Mouse (Mus musculus) MEL (cell line): ENCODE measurements around the gene Zwilch.

Experiments
- CTCF ChIP-seq, 3 experiments: IDR thresholded peaks in 2 of 3; conservative IDR thresholded peaks in 1 of 3; 2 replicates each; pipeline ENCODE4 v1.5.1; 2011 to 2012; ENCODE audit warnings: low read length in 3 of 3, low read depth in 2 of 3, mild to moderate bottlenecking in 2 of 3, improper control_type of control experiment in 1 of 3, inconsistent platforms in 1 of 3, mixed read lengths in 1 of 3, moderate library complexity in 1 of 3; ENCODE audit not compliant: control insufficient read depth in 1 of 3, insufficient read depth in 1 of 3, poor library complexity in 1 of 3, severe bottlenecking in 1 of 3
- EP300 ChIP-seq, 2 experiments: IDR thresholded peaks; 2 replicates each; pipeline ENCODE4 v1.6.1; 2011; ENCODE audit warnings: improper control_type of control experiment in 2 of 2, low read length in 2 of 2, low read depth in 1 of 2, mild to moderate bottlenecking in 1 of 2
- MAFK ChIP-seq: IDR thresholded peaks from 2 replicates; pipeline ENCODE4 v1.6.1; 2011; ENCODE audit warnings: low read depth, mild to moderate bottlenecking, low read length, improper control_type of control experiment, borderline replicate concordance
- MXI1 ChIP-seq: IDR thresholded peaks from 2 replicates; pipeline ENCODE4 v1.6.1; 2011; ENCODE audit warnings: mild to moderate bottlenecking, low read depth, low read length, improper control_type of control experiment
- POLR2A ChIP-seq, 2 experiments: IDR thresholded peaks; 2 replicates each; pipeline ENCODE4 v1.6.1; 2011 to 2012; ENCODE audit warnings: low read length in 2 of 2, mild to moderate bottlenecking in 2 of 2, control low read depth in 1 of 2, improper control_type of control experiment in 1 of 2, low read depth in 1 of 2, moderate library complexity in 1 of 2; ENCODE audit not compliant: control insufficient read depth in 1 of 2, insufficient read depth in 1 of 2, poor library complexity in 1 of 2
- RCOR1 ChIP-seq: IDR thresholded peaks from 2 replicates; pipeline ENCODE4 v1.6.1; 2012; ENCODE audit warnings: low read depth, mild to moderate bottlenecking, inconsistent platforms, low read length, improper control_type of control experiment
- UBTF ChIP-seq: IDR thresholded peaks from 2 replicates; pipeline ENCODE4 v1.6.1; 2012; ENCODE audit warnings: low read depth, mild to moderate bottlenecking, inconsistent platforms, low read length, improper control_type of control experiment, moderate library complexity, borderline replicate concordance; ENCODE audit not compliant: insufficient read depth
- USF1 ChIP-seq: IDR thresholded peaks from 2 replicates; pipeline ENCODE4 v1.6.1; 2014; ENCODE audit warnings: low read depth, mild to moderate bottlenecking, inconsistent platforms, low read length, improper control_type of control experiment, moderate library complexity

DNA sequence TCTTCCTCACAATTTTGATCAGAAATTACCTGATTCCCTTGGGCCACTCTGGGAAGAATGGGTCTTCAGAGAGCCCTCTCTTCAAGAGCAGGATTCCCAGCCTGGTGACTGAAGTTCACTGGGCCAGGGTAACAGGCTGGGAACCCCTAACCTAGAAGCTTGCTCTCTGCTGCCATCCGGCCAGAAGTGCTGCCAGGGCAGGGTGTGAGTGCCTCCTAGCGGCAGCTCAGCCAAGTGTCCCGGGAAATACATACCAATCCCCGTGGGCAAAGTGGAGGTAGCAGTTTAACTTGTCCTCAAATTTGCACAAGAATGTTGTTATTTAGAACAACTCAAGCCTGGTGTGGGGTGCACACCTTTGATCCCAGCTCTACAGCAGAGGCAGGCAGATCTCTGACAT, 72.5 kb downstream of the Zwilch start:
- TF ChIP-seq CTCF (IDR thresholded peaks at IDR 0.05 in 2 of 3, conservative IDR thresholded peaks at IDR 0.05 in 1 of 3; ENCODE audit: control insufficient read depth in 1 of 3, insufficient read depth in 1 of 3, low read depth in 2 of 3, low read length in 3 of 3, poor library complexity in 1 of 3, severe bottlenecking in 1 of 3), result peak in 2 of 3 experiments; percentile 97 to 99
- TF ChIP-seq EP300 (IDR thresholded peaks at IDR 0.05; ENCODE audit: low read depth in 1 of 2, low read length in 2 of 2), result no peak
- no peak for TF ChIP-seq MAFK
- no peak for TF ChIP-seq UBTF
- no peak for TF ChIP-seq USF1
- no peak for TF ChIP-seq RCOR1
- no peak for TF ChIP-seq POLR2A (IDR thresholded peaks at IDR 0.05; ENCODE audit: control insufficient read depth in 1 of 2, insufficient read depth in 1 of 2, low read depth in 1 of 2, low read length in 2 of 2, poor library complexity in 1 of 2)
- no peak for TF ChIP-seq MXI1
